Mouse (Mus musculus) adrenal gland, postnatal 14 days (tissue): ENCODE data around the gene Zfp879. TPM values are rescaled to one million over a fixed set of nuclear protein-coding genes. Genes with fewer than 3 reads are reported as not detected.

Source experiments
- total RNA-seq: library from RNA; stranded (reverse); gene quantifications from 2 replicates; pipeline ENCODE4 v1.2.3, GENCODE M21; 2021

Gene Zfp879
- total RNA-seq, 1 experiment from 2014 or later = 0.82 TPM

Other genes with a start within 250 kb of the Zfp879 start
- 14.2 and 14.4 TPM in 2 replicates for gene Adamts2, start 239.5 kb downstream of the Zfp879 start, total RNA-seq
- gene Zfp354c, start 13.8 kb downstream of the Zfp879 start, total RNA-seq = 5.2 and 9.8 TPM in 2 replicates
- gene Grm6, start 9.1 kb upstream of the Zfp879 start, total RNA-seq = 0.07 and 1.1 TPM in 2 replicates
- gene Zfp454, start 46.1 kb upstream of the Zfp879 start, total RNA-seq = 2.5 and 3.0 TPM in 2 replicates
- 5.0 and 6.0 TPM in 2 replicates for gene Zfp2, start 74.6 kb upstream of the Zfp879 start, total RNA-seq
- gene Zfp354b, start 90.1 kb upstream of the Zfp879 start, total RNA-seq = 2.1 and 2.9 TPM in 2 replicates
- gene 4933414I15Rik, start 102.2 kb upstream of the Zfp879 start, total RNA-seq = not detected in 2 replicates
- not detected in 2 replicates for gene Prop1, start 112.2 kb upstream of the Zfp879 start, total RNA-seq
- gene Olfr1378, start 125.0 kb upstream of the Zfp879 start, total RNA-seq = not detected in 2 replicates
- gene Olfr1377, start 140.4 kb upstream of the Zfp879 start, total RNA-seq = not detected in 2 replicates
- not detected in 2 replicates for gene Olfr51, start 162.0 kb upstream of the Zfp879 start, total RNA-seq
- 0.38 and 0.48 TPM in 2 replicates for gene Olfr54, start 172.7 kb upstream of the Zfp879 start, total RNA-seq
- not detected in 2 replicates for gene Olfr1375, start 206.6 kb upstream of the Zfp879 start, total RNA-seq
- 6.2 and 8.6 TPM in 2 replicates for gene Zfp354a, start 217.7 kb upstream of the Zfp879 start, total RNA-seq